Mouse (Mus musculus): Measurements from ENCODE around the gene Tigar.

The Tigar gene

DNA sequence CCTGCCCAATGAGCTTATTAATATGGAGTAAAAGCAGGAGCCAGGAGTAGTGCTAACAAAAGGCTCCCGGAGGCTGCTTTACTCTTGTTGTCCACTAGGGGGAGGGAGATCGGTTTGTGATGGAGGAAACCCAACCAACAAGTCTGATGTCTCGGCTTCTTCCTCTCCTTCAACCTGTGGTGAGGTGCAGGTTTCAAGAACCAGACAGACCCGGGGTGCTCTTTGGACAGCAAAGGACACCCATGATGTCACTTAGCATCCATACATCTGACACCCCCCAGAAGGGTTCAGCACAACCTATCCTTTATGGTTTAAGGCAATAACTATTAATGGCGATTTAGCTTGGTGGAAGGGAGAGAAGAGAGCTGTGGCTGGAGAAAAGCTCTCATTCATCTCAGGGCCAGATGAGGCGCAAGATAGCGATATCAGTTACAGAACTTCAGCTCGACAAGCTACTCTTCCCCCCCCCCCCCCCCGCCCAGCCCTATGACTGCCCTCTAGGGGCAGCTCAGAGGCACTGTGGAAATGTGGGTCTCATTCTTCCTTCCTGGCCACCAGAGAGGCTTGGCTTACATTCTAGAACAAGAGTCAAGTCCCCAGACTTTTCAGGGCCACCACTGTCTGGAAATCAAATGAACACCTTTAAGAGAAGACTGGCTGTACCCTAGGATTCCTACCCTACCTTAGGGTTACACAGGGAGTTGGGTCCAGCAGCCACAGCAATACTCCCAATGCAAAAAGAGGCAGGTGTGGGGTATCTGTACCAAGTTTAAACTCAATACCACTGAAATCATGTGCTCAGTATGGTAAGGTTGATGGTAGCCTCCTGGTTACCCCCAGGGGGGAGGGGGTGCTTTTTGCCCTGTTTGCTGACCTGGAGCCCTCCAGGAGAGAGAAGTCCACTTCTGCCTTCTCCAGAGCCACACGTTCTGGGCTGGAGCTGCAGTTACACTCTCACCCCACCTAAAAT lies 33.1 kb upstream of the Tigar start:
- DNase-seq, result peak; percentile 59

DNA sequence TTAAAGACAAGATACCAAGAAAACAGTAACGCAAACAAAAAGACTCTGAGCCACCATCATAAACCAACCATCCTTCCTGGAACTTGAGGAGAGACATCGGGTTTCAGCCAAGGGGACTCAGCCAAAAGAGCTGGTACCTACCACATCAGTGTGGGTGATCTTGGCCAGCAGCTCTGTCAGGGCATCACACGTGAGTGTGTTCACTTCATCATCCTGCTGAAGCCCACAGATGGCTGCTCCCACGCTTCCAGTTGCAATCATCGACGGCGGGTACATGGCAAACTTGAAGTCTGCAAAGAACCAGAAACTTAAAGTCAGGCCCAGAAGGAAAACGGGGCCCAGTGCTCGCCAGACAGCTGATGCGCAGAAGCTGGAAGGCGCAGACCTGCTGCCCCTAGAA lies 29.6 kb upstream of the Tigar start:
- no peak for DNase-seq

DNA sequence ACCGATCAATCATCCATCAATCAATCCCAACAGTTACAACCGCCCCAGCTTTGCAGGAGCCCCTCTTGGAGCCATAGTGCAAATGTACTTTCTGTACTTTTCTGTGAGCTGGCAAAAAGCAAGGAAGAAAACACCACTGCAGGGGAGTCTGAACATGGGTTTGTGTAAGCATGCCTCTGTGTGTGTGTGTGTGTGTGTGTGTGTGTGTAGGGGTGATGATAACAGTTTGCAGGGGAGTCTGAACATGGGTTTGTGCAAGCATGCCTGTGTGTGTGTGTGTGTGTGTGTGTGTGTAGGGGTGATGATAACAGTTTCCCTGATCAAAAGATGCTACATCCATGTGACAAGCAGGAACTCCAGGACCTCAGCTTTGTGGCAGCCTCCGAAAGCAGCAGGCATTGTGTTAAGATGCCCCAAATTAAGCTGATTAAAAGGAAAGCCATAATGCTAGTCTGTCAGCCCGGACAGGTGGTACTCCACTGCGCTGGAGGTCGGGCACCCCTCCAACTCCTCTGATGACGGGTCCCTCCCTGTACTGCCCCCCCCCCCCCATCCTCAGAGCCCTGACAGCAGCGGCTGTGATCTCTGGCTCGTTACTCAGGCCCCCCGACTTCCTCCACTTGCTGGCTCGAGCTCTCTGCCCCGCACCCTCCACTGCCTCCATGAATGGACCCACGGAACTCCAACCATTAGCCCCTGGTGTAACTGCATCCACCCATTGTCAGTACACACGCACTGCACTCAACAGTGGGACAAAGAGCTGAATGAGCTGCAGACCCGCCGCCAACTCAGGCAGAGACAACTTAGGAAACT lies 24.3 kb upstream of the Tigar start:
- DNase-seq, result no peak

GRCm38 (mm10) chr6:127132719-127133118 lies 23.4 kb upstream of the Tigar start:
- DNase-seq, result no peak

GRCm38 (mm10) chr6:127131946-127132345 lies 22.6 kb upstream of the Tigar start:
- DNase-seq, result no peak

DNA sequence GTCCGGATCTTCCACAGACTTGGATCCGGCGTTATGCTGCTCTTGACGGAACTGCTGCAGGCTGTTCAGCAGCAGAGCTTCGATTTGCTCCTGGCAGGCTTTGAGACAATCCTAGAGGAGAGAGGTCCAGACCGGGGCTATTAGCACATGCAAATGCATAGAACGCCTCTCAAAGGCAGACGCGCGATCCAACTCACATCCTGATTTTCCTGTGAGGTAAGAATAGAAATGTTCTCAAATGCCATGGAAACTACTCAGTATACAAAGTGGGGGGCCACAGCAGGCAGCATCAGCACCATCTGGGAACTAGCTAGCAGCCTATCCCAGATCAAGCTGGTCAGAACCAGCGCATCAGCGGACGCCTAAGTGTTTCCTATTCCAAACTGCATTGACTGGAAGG lies 21.0 kb upstream of the Tigar start:
- DNase-seq, result no peak

DNA sequence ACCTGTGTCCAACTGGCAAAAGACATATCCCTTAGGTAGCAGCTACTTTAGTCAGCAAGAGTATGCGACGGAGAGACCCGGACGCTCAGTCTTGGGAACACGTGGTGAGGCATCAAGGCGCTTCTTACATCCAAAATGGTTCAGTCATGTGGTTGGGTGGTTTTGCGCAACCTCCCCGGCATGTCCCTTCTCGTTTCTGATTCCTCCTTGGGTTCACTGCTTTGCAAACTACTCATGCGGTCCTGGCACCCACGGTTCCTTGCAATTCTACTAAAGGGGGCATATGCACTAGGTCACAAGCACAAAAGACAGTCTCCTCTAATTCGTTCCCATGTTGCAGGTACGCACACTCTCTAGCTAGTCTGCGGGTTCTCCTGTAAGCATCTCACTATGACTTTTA lies 20.3 kb upstream of the Tigar start:
- no peak for DNase-seq

GRCm38 (mm10) chr6:127123506-127123905 lies 14.1 kb upstream of the Tigar start:
- DNase-seq, result no peak

DNA sequence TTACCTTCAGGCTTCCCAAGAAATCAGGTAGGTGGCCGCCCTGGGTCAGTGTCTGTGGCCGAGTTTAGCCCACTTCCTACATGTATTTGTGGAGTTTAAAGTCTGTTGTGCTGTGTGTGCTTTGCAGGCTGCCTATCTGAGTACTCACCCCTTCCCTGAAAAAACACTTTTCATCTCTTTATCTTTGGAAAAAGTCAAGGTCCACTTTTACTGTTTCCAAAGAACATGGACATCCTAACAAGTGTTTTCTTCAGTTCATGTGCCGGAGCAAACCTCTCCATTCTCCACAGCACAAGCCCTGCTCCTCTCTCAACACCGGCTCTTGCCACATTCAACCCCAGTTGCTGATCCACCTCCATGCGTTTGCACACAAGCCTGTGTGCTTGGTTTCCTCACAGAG lies 13.6 kb upstream of the Tigar start:
- no peak for DNase-seq

DNA sequence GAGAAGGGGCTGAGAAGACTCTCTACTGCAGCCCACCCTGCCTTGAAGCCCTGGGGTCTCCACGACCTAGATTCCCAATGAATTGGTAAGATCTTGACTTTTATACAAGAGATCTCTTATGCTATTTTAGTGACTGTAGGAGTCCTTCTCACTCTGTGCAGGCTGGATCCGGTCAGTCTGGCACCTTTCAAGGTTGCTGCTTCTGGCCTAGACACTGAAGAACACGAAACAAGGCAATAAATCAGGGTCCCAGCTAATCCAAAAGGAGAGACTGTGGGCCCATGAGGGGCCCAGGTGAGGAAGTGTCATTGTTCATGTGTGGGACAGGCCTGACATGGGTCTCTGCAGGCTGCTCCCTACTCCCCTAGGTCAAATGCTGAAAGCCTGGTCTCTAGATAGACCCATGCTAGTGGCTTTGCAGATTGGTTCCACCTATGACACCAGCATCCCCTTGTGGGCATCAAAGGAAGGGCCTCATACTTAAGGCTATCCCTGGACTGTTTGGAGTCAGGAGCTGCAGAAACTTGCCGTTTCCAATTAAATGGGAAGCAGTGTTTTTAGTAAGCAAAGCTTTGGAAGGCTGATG lies 13.0 kb upstream of the Tigar start:
- DNase-seq, result no peak

DNA sequence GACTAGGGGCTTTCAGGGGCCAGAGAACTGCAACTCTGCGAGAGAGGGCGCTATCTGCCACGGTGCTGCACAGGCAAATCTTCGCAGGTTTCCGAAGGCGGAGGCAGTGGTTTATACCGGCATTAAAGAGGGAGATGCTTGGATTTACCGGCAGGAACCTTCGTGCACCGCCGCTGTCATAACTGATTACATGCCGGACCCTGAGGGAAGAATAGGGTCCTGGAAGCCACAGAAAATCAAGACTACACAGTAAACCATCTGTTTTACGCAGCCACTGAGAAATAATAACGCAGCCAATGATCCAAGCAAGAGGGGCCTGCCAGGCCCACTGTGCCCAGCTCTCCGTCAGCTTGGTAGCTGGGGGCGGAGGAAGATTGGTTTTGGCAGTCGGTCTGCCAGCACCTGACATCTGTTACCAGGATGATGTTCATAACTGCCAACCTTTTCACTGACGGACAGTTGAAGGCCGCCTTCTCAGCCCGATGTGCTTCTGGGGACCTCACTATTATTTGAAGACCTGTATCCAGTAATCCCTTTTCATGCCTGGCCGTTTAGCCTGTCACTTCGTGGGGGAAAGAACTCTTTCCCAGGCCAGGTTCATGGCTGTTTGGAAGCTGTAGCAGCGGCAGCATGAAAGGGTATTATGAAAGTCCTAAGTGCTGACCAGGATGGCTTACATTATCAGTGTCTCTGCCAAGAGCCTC lies 5.5 kb upstream of the Tigar start:
- DNase-seq, result no peak

DNA sequence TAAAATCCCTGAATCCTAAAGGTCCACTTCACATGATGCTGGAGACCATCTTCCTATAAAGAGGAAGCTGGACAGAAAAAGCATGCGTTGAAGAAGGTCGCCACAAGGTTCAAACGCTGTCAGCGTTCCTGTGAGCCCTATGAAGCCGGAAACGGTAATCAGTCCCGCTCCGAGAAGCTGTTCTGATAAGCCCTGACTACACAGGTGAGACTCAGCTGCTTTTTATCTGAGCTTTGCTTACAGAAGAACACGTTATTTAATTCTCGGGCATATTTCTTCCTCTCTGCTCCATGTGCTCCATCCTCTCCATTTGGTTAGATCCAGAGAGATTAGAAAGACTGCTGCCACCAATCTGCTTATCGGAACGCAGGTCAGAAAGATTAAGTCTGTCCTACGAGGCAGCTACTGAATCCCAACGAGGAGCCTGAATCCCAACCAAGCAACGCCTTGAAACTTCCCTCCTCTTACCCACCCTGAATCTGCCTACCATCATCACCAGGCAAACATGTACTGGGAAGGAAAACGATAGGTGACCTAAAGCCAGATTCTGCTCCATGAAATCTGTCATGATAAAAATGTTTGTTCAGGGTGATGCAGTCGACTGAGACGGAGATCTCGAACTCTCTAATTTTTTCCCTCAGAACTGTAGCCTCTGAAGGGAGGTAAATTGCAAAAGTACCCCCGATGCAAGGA lies 843 bp downstream of the Tigar start:
- no peak for DNase-seq

DNA sequence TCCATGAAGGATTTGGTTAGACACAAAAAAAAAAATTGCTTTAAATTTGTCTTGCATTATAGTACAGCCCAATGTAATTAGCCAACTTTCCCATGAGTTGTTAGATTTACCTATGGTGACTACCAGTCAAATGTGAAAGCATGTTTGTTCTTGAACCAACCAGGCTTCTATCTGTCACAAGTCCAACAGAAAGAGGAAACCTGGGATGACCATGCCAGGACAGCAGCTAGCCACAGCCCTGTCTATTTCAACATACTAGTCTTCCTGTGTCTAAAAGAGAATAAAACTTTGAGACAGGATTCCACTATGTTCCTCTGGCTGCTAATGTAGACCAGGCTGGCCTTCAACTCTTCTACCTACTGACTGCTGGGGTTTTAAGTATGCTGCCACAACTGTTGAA lies 1.9 kb downstream of the Tigar start:
- no peak for DNase-seq

- DNase-seq, result peak; percentile 7
Measured at GRCm38 (mm10) chr6:127106726-127107125, 2.6 kb downstream of the Tigar start.

GRCm38 (mm10) chr6:127106189-127106588 lies 3.2 kb downstream of the Tigar start:
- no peak for DNase-seq

- DNase-seq, result peak; percentile 40
Measured at GRCm38 (mm10) chr6:127105107-127105506, 4.2 kb downstream of the Tigar start.

GRCm38 (mm10) chr6:127104396-127105029 lies 4.8 kb downstream of the Tigar start:
- no peak for DNase-seq

GRCm38 (mm10) chr6:127103506-127104275 lies 5.7 kb downstream of the Tigar start:
- no peak for DNase-seq

DNA sequence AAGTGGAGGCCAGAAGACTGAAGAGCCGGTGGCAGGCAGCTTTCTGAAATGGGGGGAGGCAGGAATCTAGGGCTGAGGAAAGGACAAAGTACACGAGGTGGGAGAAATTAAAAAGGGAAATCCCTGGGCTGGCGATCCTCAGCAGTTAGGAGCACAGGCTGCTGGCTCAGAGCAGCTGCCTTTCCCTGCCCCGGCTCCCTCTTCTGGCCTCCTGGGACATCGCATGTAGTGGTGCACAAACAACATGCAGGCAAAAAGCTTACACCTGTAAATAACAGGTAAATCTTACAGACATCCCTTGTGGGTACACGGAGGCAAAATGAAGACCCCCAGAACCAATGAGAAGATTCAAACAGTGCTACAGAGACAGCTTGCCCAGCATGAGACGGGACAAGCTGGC lies 14.8 kb downstream of the Tigar start:
- peak; percentile 7 for DNase-seq

GRCm38 (mm10) chr6:127086739-127087138 lies 22.6 kb downstream of the Tigar start:
- peak; percentile 58 for DNase-seq

DNA sequence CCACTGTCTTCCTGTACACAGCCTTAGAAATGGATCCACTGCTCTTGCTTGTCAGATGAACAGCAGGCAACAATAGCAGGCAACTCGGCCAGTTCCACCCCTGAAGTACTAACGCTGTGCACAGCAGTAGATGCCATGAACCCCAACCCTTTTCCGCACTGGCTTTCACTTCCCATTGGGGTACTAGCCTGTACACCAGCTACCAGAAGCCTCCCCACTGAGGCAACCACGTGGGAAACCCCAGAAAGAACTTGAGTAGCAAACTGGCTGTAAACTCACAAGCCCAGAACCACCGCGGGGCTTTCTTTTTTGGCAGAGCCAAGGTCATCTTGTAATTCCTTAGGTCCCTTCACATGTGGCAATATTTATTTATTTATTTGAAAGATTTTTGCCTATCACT lies 27.5 kb downstream of the Tigar start:
- DNase-seq, result no peak

Data from lung, postnatal 14 days (tissue).